Mouse (Mus musculus) lung, adult 2 months (tissue): ENCODE results near the gene Dedd. TPM values are rescaled to one million over a fixed set of nuclear protein-coding genes. Genes with fewer than 3 reads are reported as not detected.

Experiments used
- DNase-seq: peaks from one replicate; pipeline ENCODE4 v3.0.0; 2022
- H3K4me1 ChIP-seq: fragments of 200-500 bp; 2 replicates; pipeline ENCODE4 v1.6.1; 2011; ENCODE audit warnings: low read length; ENCODE audit not compliant: control insufficient read depth, insufficient read depth
- H3K4me3 ChIP-seq: fragments of 200-500 bp; replicated peaks from 2 replicates; pipeline ENCODE3; 2011; ENCODE audit warnings: low read depth, mild to moderate bottlenecking, control low read depth, low read length; ENCODE audit errors: extremely low read depth
- CTCF ChIP-seq: fragments of 200-500 bp; IDR thresholded peaks from 2 replicates; pipeline ENCODE4 v1.5.1; 2011; ENCODE audit warnings: mild to moderate bottlenecking, low read length, control low read depth; ENCODE audit not compliant: insufficient read depth
- POLR2A ChIP-seq: fragments of 200-500 bp; IDR thresholded peaks from 2 replicates; pipeline ENCODE4 v1.6.1; 2011; ENCODE audit warnings: low read depth, mild to moderate bottlenecking, control low read depth, low read length, borderline replicate concordance; ENCODE audit errors: extremely low read depth
- WGBS: fragments of 180-500 bp; shearing (Covaris S2); methylation state at CpG from one replicate; pipeline ENCODE4 v1.1.7; 2018; 5-methylcytosine and 5-hydroxymethylcytosine counted together
- polyA plus RNA-seq: library from polyadenylated mRNA; depleted of rRNA; stranded (reverse); fragments of >200 nt; gene quantifications from 2 replicates; pipeline ENCODE4 v1.2.3, GENCODE M21; 2012

Dedd gene
- polyA plus RNA-seq, 1 experiment, result 47.0 TPM

DNA sequence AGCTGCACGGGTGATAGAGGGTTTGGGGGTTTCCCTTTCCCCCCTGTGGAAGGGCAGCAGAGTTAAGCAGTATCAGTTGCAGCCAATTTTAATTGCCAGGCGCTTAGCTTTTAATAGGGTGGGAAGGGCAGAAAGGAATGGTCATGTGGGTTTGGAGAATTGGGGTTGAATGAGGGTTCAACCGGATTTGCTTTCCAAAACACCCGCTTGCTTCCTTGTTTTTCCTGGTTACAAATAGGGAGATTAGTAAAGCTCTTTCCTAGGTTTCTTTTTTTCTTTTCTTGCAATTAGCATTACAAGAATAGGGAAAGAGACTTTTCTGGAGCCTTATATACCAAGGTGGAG lies 1.2 kb downstream of the Dedd start:
- TF ChIP-seq CTCF, result no peak
- Histone ChIP-seq H3K4me1 (peaks cover 9% of the 10 kb centered on the region), H3K4me3 (peak overlapping the region; percentile 82)
- DNase-seq, result no peak
- 0% methylated on average over 4 of the region's 4 CpGs for WGBS

GRCm38 (mm10) chr1:171342262-171343207 lies 13.6 kb downstream of the Dedd start:
- H3K4me3 ChIP-seq, result no peak overlapping the region
- WGBS, result 81% methylated on average over 16 of the region's 16 CpGs
- no peak for DNase-seq
- peaks cover 6% of the 10 kb centered on the region; the same call in 1 of the 2 replicates for H3K4me1 ChIP-seq
- TF ChIP-seq CTCF (no peak), POLR2A (no peak)

GRCm38 (mm10) chr1:171343922-171344677 lies 15.2 kb downstream of the Dedd start:
- H3K4me1 ChIP-seq, result peaks cover 6% of the 10 kb centered on the region; the same call in 1 of the 2 replicates
- TF ChIP-seq CTCF (no peak), POLR2A (no peak)
- DNase-seq, result no peak
- 57% methylated on average over 9 of the region's 9 CpGs for WGBS
- H3K4me3 ChIP-seq, result no peak overlapping the region

- WGBS, result 62% methylated on average over 9 of the region's 9 CpGs
- no peak for DNase-seq
- Histone ChIP-seq H3K4me3 (peak overlapping the region; percentile 97), H3K4me1 (peaks cover 6% of the 10 kb centered on the region; the same call in 1 of the 2 replicates)
- TF ChIP-seq CTCF, result no peak
- TF ChIP-seq POLR2A, result no peak
Measured at GRCm38 (mm10) chr1:171344715-171345114, 15.8 kb downstream of the Dedd start.

DNA sequence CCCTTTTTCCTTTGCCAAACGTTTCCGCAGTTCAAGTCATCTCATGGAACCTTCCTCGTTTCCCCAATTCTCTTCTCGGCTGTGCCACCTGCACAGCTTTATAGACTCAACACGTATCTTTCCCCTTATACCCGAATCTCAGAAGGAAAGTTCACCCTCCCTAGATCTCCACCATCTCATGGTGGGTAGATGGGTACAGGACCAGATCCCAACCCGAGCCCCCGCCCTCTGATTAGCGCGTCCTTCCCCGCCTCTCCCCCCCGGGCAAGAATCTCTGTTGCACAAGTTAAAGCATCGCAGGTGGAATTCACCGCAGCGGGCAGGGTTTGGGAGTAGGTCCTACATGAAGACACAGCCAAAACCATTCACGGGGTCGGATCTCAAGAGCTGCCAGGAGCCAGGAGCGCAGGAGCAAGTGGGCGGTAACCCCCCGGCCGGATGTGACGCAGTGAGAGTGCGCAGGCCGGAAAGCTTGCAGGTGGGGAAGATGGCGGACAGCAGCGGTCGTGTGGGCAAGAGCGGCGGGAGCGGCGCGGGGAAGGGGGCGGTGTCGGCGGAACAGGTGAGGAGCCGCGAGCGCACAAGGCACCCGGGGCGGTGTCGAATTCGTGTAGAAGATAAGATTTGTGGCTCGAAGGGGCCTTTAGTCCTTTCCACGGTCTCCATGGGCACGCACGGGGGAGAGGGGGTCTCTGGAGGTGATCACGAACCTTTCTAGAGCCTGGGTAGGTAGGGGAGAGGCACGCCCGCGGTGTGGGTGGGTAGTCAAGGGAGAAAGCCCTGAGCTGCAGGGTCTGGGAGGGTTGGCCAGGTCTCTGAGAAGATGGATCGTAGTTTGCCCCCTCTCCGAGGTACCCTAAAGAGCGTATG lies 16.5 kb downstream of the Dedd start, which contains the start of the genes Nit1 and Pfdn2:
Nit1 (minus strand) TSS at position 422 of the 870 bp plus-strand sequence.
Pfdn2 (plus strand) TSS at position 446 of the 870 bp plus-strand sequence.
- peak; percentile 89 for DNase-seq
- under 1% methylated on average over 53 of the region's 53 CpGs for WGBS
- peak; percentile 91 for TF ChIP-seq POLR2A
- TF ChIP-seq CTCF, result no peak
- Histone ChIP-seq H3K4me3 (peak within 1 kb of the TSS; percentile 97), H3K4me1 (peaks cover 6% of the 10 kb centered on the region; the same call in 1 of the 2 replicates)

DNA sequence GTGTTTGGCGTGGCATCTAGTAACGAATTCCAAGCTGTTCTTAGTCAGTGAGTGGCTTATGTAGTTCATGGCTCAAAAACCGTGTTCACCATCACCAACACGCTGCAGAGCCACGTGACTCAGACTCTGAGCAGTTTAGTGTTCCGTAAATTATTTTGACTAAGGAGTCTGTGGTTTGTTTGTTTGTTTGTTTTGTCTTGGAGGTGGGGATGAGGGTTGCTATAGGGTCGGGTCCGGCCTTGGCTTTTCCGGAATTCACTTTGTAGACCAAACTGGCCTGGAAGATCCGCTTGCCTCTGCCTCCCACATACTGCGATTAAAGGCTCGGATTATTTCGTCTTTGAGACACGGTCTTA lies 17.1 kb downstream of the Dedd start:
- WGBS, result under 1% methylated on average over 14 of the region's 14 CpGs
- peak overlapping the region; percentile 97 for H3K4me3 ChIP-seq
- H3K4me1 ChIP-seq, result peaks cover 6% of the 10 kb centered on the region; the same call in 1 of the 2 replicates
- DNase-seq, result no peak
- no peak for TF ChIP-seq CTCF
- TF ChIP-seq POLR2A, result no peak

- peaks cover 6% of the 10 kb centered on the region; the same call in 1 of the 2 replicates for H3K4me1 ChIP-seq
- TF ChIP-seq CTCF, result no peak
- TF ChIP-seq POLR2A, result no peak
- no peak for DNase-seq
- WGBS, result 79% methylated on average over 3 of the region's 3 CpGs
- no peak overlapping the region for H3K4me3 ChIP-seq
Measured at GRCm38 (mm10) chr1:171348665-171349064, 19.7 kb downstream of the Dedd start.

DNA sequence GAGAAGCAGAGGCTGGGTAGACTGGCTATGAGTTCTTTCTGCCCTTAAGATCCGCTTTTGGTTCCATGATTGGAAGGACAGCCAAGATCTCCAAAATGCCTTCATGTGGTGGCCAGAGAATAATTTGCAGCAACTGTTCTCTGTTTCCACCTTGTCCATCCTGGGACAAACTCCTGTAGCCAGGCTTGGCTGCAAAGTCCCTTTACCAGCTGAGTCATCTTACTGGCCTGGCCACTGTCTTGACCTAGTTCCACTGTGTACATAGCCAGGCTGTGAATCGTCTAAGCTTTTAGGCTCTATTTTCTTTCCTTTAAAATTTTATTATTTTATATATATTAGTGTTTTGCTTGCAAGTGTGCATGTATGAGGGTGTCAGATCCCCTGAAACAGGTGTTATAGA lies 20.3 kb downstream of the Dedd start:
- TF ChIP-seq POLR2A, result no peak
- no peak for TF ChIP-seq CTCF
- 68% methylated on average over 2 of the region's 2 CpGs for WGBS
- H3K4me1 ChIP-seq, result peaks cover 6% of the 10 kb centered on the region; the same call in 1 of the 2 replicates
- H3K4me3 ChIP-seq, result no peak overlapping the region
- no peak for DNase-seq
